Mouse (Mus musculus) hematopoietic stem cell, adult 5-6 weeks (primary cell): ENCODE data around the gene Cacng7. TPM values are rescaled to one million over a fixed set of nuclear protein-coding genes. Genes with fewer than 3 reads are reported as not detected.
"Not testable (repeated sequence)": the region's sequence is repeated elsewhere in the genome, so short reads cannot be mapped to it uniquely, and the experiment has no call there.

Experiments used
- ATAC-seq, 2 experiments: fragments of 125-278 bp in 1 of 2; replicated peaks in 1 of 2; 2 replicates each; pipeline ENCODE4 v1.8.0; 2016 to 2017; ENCODE audit warnings: inconsistent platforms in 2 of 2, mild to moderate bottlenecking in 2 of 2, moderate number of reproducible peaks in 2 of 2, low read depth in 1 of 2, moderate TSS enrichment in 1 of 2; ENCODE audit not compliant: low FRiP score in 2 of 2, poor library complexity in 2 of 2, severe bottlenecking in 2 of 2, insufficient read depth in 1 of 2, low TSS enrichment in 1 of 2
- total RNA-seq: library from RNA; stranded (forward); fragments of 172-1452, 232-1000 nt; gene quantifications from 2 replicates; pipeline ENCODE4 v1.2.3, GENCODE M21; 2017

The Cacng7 gene
- total RNA-seq, 1 experiment from 2014 or later = not detected

DNA sequence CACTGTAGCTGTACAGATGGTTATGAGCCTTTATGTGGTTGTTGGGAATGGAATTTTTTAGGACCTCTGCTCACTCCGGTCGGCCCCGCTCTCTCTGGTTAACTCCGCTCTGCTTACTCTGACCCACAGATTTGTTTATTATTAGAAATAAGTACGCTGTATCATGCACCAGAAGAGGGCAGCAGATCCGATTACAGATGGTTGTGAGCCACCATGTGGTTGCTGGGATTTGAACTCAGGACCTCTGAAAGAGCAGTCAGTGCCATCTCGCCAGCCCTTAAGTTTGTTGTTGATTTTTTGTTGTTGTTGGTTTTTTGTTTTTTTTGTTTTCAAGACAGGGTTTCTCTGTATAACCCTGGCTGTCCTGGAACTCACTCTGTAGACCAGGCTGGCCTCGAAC is 65.6 kb downstream of the Cacng7 start:
- ATAC-seq = not testable (repeated sequence)

DNA sequence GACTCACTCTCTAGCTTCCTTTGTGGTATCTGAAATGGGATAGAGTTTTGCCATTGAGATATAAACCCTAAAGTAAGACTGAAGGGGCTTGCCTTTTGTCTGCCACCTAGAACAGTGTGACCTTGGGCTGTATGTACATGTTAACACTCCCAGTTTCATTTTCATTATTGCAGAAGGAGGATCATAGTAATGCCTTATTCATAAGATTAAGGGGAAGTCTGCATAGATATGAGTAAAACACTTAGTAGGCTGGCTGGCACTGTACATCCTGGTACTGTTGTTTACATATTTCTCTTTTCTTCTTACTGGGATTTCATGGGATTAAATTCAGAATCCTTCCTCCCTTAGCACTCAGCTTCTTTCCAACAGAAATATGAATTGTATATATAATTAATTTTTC is 67.2 kb downstream of the Cacng7 start:
- ATAC-seq = peak; percentile 36 to 46; a peak in 1 of 4 replicates

DNA sequence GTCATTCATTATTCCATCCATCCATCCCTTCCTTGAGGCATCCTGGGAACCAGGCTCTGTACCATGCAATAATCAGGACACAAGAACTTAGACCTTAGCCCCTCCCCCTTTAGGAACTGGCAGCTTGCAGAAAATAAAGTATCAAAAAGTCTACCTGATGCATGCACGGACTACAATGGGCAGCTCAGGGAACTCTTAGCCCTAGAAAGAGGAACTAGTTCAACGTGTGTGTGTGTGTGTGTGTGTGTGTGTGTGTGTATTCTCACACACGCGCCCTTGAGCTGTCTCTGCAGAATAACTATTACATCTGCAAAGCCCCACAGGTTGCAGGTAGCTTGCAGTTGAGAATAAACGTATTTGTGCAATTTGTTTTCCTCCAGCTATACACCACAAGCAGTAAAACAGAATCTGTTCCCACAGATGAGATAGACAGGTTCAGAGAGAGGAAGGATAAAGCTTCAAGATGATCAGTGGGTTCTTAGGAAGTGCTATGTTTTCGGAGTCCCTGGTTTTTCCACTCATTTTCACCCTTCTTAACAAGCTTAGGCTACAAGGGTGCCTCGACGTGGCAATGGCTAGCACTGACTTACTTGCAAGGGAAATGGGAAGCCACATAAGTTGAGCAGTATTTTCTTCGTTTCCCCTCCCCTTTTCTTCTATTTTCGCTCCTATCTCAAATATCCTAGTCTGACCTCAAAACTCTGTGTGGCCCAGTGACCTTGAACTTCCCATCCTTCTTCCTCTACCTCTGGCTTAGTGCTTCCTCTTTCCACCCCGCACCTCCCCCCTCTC is 77.2 kb downstream of the Cacng7 start:
- peak; percentile 34 to 49; a peak in 2 of 4 replicates for ATAC-seq

DNA sequence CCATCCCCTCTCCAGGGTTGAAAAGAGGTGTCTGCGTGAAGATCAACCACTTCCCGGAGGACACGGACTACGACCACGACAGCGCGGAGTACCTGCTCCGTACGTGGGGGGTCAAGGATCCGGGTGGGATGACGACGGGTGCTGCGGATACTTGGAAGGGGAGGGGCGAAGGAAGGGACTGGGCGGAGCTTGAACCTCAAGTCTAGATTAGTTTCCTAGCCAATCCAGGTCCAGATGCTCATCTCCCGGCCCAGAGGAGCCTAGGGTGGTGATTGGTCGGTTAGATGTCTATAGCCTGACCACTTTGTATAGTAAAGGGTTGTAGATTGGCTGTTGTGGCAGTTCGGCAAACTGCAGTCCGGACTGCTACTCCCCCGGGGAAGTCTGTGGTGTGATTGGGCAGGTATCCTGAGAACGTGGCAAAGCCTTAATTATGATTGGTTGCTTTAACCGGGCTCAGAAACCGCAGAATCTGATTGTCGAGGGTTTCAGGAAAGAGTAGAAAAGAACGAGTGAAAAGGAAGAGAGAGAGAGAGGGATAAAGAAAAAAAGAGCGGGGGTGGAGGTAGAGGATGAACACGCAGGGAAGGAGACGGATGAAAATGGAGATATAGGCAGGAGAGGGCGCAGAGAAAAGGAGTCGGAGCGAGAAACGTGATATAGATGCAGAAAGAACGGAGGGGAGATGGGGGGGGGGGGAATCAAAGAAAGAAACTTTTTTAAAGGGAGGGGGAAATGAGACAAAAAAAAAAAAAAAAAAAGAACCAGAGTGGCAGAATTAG is 78.6 kb downstream of the Cacng7 start:
- ATAC-seq = peak; percentile 24 to 40; a peak in 2 of 4 replicates

DNA sequence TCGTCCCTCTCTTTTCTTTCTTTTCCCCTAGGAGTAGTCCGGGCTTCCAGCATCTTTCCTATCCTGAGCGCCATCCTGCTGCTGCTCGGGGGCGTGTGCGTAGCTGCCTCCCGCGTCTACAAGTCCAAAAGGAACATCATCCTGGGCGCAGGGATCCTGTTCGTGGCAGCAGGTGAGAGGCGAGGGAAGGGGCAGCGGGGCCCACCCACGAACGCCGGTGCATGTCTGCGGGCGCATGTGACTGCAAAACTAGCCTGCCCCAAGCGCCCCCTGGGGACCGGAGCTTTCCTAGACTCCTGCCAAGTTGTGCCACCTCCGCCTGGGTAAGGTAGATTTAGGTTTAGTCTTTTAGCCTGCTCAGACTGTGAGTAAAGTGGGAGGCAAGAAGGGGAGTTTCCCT is 79.3 kb downstream of the Cacng7 start:
- no peak for ATAC-seq

DNA sequence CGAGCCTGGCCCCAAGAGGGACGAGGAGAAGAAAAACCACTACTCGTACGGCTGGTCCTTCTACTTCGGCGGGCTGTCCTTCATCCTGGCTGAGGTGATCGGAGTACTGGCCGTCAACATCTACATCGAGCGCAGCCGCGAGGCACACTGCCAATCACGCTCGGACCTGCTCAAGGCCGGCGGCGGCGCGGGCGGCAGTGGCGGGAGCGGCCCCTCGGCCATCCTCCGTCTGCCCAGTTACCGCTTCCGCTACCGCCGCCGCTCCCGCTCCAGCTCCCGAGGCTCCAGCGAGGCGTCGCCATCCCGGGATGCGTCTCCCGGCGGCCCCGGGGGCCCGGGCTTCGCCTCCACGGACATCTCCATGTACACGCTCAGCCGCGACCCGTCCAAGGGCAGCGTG is 82.1 kb downstream of the Cacng7 start:
- no peak for ATAC-seq

DNA sequence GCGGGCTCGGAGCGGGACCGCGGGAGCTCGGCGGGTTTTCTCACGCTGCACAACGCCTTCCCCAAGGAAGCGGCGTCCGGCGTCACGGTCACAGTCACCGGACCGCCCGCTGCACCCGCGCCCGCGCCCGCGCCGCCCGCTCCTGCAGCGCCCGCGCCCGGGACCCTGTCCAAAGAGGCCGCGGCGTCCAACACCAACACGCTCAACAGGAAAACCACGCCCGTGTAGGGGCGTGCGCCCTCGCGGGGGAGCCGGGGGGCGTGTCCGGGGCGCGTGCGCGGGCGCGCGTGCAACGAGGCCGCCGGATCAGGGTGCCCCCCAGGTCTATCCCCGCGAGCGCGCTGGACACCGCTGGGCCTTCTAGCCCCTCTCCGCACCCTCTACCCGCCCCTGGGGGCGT is 82.6 kb downstream of the Cacng7 start:
- ATAC-seq = no peak

Other genes starting within 250 kb of the Cacng7 start
- not detected in 2 replicates for gene AU018091, start 163.8 kb upstream of the Cacng7 start, total RNA-seq
- 0.10 and 1.2 TPM in 2 replicates for gene Nlrp12, start 83.2 kb upstream of the Cacng7 start, total RNA-seq
- 9.2 and 12.4 TPM in 2 replicates for gene Myadm, start 43.9 kb upstream of the Cacng7 start, total RNA-seq
- not detected in 2 replicates for gene Prkcg, start 43.8 kb upstream of the Cacng7 start, total RNA-seq
- gene Cacng8, start 57.7 kb downstream of the Cacng7 start, total RNA-seq = 3.9 TPM in 1 of 2 replicates, not detected in the other
- gene Cacng6, start 91.2 kb downstream of the Cacng7 start, total RNA-seq = not detected in 2 replicates
- gene Tarm1, start 169.7 kb downstream of the Cacng7 start, total RNA-seq = 1.4 and 2.1 TPM in 2 replicates